Mouse (Mus musculus) layer of hippocampus, adult 11-12 months (tissue): ENCODE measurements at regions not wholly inside any gene's neighbourhood (a gene's known extent, or its start where the extent isn't known, plus 50 kb on each side); places are given as distances from the start of the nearest gene placed in this dataset.

Source experiments
- DNase-seq: peaks from one replicate; pipeline ENCODE4 v3.0.0; 2022; ENCODE audit warnings: low spot score

DNA sequence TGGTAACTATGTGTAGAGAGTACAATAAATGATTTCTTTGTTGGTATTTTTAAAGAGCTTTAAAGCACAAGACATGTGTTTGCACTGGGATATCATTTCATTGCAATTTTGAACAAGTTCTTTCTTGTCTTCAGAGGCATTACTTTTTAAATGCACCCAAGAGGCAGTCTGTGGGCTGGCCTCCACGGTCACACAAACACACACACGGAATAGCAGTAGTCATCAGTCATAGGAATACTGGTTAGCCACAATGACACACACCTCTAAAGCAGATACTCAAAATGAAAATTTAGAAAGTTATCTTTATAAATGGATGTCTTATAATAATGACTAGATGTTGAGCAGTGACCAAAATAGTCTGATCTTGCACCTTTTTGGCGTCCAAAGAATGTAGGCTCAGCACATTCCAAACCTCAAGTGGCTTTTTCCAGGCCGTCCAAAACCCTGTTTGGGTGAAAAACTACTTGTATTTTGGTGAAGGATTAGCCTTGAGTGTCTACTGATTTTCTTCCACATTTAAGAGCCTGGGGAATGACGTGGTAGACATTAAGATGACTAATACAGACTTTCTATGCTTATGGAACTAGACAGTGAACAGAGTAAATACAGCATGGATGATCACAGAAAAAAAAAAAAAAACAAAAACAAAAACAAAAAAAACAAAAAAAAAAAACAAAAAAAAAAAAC is 658.5 kb downstream of the Inhba start:
- no peak for DNase-seq

DNA sequence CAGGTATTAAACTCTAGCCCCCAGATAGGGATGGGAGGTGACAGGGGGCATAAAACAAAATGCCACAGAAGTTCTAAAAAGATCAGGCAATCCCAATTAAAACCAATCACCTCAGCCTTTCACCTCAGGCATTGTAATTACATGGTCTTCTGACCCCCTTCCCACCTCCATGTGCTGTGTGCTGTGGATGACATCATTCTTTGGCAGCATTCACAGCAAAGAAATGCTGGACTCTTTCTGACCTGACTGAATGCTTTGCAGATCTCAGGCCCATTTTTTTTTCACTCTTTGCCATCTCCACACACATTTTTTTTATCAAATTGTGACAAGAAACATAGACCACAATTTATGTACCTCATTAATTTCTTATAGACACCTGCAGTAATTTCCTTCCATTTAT is 659.1 kb downstream of the Inhba start:
- no peak for DNase-seq

DNA sequence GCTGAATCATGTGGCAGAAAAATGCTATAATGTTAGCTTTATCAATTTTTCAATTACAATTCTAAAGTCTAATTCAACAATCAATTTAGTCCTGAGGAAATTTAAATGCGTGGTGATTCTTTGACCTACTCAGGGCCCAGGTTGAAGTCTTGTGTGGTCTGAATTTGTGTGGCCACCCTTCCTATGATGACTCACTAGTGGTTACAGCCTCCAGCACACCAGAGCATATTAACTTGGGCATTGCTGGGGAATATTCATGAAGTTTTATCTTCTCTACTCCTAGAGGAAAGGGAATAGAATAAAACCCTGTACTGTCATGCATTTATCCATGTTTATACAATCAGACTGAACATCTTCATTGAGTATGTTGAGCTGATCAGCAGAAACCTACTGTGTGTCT is 665.2 kb downstream of the Inhba start:
- DNase-seq: no peak

DNA sequence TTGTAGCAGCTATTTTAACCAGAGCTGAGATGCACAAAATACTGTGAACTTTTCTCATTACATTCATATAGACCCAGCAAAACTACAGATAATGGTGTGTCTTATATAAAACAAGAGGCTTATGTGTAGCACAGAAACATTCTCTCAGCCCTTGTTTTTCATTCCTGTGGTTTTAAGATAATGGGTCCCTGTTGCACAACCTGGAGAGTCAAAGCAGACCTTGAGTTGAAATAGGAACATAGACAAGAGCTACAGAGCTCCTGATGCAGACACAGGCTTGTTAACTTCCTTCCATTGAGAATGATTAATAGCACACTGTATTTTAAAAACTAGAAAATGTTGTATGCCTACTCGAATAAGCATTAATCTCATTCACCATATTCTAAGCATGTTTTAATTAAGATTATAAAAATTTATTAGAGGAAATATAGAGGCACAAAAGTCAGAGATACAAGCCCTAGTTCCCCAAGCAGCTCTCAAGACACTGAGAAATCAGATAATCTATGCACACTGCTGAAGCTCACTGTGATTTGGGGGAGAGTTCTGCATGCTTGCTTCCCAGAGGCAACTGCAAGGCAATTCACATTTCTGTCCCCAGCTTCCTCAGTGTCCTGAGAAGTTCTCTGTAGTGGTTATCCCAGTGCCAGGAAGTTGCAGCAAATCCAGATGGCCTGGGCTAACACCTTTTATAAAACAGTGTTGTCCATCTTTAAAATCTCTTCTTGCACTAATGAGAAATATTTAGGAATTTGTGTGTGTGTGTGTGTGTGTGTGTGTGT is 666.8 kb downstream of the Inhba start:
- DNase-seq: no peak

DNA sequence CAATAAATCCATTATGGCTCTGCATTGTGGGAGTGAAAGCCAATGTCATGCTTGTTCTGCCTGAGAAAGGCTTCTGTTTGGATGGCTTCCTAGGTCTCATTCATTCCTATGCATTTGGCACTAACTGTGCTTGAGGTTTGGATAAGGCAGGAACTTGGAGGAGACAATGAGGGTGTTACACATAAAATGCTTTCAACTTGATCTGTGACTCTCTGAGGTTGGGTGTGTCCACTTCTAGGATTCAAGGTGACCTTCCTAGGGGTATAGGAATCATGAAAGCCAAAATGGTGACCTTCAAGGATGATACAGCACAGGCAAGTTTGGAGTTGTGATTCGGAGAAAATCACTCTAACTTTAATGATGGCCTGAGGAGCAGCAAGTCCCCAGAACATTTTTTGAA is 682.5 kb downstream of the Inhba start:
- DNase-seq: no peak

DNA sequence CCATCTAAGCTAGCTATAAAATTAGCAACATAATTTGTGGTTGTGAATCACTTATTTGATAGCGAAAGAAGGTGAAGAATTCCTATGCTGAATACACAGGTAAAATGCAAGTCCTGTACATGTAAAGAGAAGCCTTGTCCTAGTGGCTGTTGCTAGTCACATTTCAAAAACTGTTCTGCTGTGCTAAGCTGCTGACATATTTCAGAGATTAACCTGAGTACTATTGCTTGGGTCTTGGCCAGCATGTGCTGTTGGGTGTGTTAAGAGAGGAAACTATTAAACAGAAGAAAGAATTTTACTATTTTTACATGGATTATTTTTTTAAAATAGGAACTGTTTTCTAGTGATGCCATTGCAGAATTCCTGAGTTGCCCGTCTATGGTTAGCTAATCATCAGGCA is 689.3 kb downstream of the Inhba start:
- no peak for DNase-seq

DNA sequence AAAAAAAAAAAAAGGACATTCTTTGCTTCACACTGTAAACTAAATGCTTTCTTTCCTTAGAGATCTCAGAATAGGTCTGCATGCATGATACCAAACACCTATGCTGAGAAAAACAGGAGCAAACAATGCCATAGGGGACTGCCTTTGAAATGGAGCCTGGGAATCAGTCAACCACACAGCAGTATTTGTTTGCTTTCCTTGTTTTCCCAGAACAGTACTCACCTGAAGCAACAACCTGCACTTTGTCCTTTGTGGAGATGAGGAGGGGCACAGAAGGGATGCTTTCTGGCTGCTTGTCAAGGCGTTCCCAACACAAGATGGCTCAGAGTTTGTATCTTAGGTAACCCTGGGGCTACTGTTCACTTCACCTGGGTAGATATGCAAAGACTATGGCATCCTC is 690.5 kb downstream of the Inhba start:
- no peak for DNase-seq

DNA sequence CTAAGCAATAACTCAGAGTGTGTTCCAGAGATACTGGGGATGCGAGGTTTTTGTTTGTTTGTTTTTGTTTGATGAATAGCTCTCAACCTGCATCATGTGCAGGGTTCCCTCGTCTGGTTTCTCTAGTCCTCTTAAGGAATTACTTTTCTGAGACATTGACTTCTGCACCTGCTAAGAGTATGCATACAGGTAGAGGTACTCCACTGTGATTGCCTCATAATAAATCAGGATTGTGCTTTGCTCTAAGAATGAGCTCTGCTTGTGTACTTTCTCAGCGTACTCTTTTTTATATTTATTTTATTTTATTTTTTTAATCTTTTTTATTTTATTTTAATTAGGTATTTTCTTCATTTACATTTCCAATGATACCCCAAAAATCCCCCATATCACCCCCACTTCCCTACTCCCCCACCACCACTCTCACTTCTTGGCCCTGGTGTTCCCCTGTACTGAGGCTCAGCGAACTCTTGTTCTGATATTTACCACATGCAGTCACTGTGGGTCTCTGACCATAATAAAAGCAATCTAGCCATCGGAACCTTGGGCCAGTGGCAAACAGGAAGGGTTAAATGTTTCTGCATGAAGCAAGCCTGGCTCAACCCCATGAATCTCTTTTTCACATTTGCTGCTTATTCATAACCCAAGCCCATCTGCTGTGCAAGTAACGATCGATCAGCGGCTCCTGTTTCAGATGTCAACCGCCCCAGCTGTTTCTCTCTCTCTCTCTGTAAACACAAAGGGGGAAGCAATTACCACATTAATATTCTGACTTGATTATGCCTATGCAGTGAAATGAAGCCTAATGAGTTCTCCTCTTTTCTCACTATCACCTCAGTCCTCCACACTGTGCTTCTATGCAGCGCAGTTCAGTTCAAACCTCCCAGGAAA is 693.8 kb downstream of the Inhba start:
- peak; percentile 12 for DNase-seq

DNA sequence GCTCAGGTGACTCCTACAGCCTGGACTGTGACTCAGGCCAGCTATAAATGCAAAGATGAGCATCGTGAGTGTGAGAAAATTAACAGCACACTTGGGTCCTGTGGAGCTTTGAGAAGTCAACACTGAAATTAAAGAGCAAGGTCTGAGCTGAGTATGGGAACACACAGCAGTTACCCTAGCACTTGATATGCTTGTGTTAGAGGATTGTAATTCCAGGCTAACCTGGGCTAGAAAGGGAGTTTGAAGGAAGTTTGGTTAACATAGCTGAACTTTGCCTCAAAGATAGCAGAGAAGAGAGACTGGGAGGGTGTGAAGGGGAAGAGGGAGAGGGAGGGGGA is 694.4 kb downstream of the Inhba start:
- DNase-seq: no peak

DNA sequence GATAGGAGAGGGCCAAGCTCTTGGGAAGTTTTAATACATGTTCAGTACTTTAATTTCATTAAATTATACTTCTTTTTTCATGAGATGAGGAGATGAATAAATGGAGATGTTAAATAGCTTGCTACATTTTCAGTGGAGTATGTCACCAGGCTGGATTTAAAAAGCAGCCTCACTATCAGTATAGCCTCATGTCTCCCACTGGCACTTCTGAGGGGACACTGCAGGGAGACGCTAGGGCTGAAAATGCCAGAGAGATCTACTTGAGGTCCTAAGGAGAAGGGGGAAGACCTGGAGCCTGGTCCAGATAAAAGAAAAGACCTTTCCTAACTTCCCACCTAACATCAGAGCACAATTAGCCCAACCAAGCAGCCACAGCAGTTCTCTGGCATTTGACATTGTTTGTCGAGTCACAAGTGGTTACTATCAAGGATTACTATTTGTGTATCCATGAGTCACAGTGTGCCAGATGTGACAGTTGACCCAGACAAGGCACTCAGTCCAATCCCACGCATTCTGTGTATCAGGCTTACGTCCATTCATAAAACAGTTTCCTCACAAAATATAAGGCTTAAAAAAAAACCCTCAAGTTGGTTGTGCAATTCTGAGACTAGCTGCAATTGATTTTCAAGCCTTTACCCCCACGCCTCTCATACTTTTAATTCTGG is 703.8 kb downstream of the Inhba start:
- DNase-seq: no peak

DNA sequence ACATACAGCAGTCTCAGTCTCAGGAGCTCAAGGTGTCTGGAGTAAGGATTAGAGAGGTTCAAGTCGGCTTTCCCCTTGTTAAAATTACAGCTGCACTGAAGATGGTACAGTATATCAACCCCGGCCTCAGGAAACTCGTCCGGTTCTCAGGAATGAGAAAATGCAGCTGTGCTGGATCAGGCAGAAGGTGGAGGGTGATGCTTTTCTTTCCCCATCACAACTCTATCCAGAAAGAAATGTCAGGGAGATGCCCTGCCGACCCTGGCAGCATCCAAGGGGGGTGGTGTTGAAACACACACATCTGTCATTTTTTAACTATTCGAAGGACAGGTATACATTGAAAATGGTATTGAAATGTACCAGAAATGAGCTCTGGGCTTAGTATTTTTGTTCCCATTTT is 704.7 kb downstream of the Inhba start:
- no peak for DNase-seq

DNA sequence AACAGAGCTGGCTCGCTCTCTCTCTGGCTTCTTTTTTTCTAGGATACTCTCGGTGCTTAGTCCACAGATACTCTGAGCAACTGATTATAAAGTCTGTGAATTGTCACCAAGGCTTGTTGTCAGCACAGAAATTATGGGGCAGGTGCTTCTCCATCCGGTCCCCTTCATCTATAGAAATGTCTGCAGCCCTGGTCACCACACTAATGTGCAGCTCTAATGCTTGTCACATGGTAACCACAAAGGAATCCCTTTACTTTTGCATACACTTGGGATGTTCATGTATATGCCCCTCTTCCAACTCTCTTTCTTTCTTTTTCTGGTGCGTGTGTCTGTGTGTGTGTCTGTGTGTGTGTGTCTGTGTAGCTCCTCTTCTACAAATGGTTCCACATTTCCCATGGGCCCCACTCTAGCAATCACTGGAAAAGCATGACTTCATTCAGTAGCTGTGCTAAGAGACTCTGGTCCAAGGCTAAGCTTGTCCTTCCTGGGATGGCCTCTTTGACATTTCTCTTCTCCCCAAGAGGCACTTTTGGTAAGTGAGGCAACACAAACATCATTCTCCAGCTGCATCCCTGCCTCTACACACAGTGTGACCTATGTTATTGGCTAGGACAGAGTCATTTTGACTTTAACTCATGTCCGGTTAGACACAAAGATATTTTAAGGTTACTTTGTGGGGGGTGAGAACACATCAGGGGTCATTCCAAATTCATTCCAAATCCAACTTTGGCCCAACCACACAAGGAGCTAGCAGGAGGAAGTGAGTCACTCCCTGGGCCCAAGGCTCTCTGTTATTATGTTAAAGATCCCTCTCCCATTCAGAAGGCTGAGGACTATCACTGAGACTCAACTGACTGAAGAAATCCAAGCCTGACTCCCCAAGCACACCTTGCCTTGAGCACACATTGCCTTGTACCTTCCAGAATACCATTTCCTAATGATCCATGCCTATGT is 705.4 kb downstream of the Inhba start:
- no peak for DNase-seq

DNA sequence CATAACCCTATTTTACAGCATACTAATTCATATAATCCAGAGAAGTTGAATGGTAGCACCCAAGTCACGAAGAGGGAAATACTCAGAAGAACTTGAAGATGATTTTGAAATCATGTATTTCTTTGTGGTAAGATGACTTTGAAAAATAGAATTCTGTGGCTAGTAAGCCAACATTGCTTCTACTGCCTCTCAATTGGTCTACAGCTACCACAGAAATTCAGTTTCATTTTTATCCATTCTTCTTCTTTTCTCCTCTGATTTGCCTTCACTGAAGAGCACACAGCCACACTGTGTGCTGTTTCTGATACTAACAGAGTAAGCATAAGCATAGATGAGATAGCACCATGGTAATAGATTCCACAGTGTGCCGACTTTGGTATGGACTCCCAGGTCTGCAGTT is 708.4 kb downstream of the Inhba start:
- DNase-seq: no peak

DNA sequence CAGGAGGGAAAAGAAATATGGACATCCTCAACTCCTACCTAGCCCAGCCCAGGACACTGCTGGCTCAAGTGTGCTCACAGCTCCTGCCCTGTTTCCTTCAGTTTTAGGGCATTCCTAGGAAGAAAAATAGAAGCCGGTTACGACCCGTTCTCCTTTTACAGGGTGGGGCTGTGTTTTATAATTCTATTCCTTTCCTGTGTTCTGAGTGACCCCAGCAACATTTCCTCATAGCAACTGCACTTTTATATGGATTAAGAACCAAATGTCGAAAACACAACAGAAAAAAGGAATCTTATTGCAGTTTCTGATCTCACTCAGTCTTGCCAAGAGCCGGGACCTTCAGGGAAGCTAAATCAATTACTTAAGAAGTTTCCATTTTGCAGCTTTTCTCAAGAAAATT is 713.7 kb downstream of the Inhba start:
- DNase-seq: no peak

DNA sequence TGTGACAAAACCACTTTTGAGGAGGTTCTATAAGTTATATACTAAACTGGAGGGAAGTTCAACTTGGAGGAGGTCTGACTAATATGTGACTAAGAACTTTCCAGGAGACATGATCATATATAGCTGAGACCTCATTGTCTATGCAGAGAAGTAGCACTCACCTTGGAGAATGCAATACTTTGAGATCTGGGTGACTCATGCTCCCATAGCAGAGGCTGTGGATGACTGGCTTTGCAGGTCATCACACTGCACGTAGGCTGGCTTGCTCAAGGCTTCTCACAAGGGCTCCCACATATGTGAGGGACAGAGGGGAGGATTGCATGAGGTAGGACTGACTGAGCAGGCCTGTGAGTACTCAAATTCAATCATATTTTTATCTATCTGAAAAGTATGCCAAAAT is 726.7 kb downstream of the Inhba start:
- DNase-seq: no peak

DNA sequence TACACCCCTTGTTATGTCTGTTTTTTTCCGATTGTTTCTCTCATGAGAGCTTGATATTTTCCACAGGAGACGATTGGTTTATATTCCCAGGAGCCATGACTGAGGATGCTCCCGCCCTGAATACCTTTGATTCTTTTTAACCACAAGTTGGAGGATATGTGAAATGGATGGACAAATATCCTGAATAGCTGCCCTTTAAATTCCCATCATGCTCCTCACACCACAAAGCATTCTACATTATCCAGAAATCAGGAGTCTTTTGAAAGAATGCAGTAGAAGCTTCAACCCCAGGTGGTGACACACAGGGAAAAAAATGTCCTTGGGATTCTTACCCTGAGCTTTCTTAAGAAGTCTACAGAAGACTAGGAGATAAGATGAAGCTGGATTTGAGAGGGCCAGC is 727.9 kb downstream of the Inhba start:
- no peak for DNase-seq

DNA sequence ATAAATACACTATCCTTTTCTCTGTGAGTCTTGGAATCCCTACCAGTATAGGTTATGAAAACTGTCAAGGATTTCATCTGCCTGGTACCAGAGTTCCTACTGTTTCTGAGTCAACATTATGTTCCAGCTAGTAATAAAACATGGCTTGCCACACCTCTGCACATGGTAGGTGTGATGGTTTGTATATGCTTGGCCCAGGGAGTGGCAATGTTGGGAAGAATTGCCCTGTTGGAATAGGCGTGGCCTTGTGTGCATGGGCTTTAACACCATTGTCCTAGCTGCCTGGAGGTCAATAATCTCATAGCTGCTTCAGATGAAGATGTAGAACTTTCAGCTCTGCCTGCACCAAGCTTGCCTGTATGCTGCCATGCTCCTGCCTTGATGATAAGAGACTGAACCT is 732.6 kb downstream of the Inhba start:
- DNase-seq: no peak

DNA sequence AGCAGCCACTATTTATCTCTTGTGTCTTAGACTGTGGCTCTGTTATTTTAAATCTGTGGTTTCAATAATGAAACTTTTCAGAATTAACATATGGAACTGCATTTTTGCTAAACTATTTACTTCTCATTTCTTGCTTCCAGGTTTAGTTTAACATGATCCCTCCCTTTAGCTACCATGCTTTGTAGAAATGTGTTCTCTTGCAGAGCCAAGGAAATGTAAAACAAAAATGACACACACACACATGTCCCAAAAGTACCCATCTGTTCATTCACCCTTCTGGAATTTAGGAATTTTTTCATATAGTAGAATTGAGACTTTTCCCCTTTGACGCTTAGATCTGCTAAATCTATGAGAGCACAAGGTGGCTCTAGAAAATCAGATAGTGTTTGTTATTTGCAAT is 734.0 kb downstream of the Inhba start:
- no peak for DNase-seq

DNA sequence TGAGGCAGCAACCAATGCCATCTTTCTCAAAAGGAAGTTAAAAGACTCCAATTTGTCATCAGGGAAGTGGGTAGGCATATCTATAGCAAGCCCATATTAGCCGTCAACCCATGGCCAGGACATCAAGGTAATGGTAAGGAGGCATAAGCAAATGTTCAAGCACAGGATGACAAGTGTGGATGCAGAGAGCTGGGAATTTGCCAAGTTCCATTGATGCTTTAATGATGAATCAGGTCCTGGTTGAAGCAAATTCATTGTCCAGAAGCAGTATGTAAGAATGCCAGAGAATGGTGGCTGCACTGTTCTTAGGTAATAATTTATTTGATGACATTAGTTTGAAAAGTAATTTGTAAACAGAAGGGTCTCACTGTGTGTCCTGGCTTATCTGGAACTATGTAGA is 734.8 kb downstream of the Inhba start:
- no peak for DNase-seq

DNA sequence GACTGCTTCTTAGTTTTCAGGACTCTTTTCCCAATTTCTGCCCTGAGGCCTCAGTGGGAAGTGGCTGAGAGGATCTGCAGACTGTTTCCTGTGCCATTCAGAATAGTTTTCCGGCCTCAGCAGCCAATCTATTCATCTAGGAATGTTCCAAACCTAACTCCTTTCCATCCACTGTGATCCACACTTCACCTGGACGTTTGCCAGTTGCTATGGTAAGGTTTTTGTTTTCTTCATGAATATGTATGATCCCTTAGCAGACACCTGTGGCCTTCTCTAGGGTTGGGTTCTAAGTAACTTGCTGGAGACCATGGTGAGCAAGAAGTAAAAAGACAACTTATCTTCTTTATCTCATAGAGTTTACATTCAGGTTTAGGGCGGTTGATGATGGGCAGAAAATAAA is 744.6 kb downstream of the Inhba start:
- no peak for DNase-seq

DNA sequence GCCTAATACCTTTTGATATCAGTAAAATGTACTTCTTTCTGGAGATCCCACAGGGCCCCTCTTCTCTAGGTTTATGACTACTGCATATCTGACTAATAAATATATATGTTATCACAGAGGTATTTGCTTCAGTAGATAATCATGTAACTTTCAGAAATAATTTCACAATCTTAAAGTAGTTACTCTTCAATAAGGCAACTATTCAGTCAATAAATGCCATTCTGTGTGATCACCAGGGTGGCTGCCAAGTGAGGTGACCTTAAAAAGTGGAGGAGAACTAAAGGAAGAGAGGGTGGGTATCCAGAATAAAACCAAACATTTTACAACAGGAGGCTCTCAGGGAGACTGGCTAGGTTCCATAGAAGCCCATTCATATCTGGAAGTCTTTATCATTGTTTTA is 748.4 kb downstream of the Inhba start:
- no peak for DNase-seq
